Mouse (Mus musculus): Measurements from ENCODE around the gene Vmn2r66. TPM values are rescaled to one million over a fixed set of nuclear protein-coding genes. Genes with fewer than 3 reads are reported as not detected.

The Vmn2r66 gene
- not detected in 3 replicates for total RNA-seq (2017)

DNA sequence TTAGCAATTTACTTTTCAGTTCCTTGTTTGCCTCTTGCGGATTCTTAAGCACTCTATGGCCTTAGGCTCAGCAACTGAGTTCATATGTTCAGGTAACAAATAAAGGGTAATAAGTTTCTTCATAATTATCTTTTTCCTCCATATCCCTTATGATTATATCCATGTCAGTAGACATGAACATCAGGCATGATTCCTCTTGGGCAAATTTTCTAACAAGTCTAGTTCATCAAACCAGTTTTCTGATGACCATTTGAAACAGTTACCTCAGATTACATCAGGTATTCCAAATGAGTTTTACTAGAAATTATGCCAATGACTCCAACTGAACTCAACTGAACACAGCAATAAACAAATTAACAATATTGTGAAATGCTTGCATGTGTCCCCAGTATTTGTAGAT is at the start of gene Vmn2r66:
TSS of gene Vmn2r66 (minus strand) at position 101 of the 400 bp plus-strand sequence.
- ATAC-seq (replicated peaks; ENCODE audit: insufficient number of reproducible peaks, low FRiP score, low TSS enrichment, poor library complexity, severe bottlenecking) = no peak

GRCm38 (mm10) chr7:84996694-84997093 is 15.4 kb downstream of the Vmn2r66 start:
- ATAC-seq (replicated peaks; ENCODE audit: insufficient number of reproducible peaks, low FRiP score, low TSS enrichment, poor library complexity, severe bottlenecking) = no peak

DNA sequence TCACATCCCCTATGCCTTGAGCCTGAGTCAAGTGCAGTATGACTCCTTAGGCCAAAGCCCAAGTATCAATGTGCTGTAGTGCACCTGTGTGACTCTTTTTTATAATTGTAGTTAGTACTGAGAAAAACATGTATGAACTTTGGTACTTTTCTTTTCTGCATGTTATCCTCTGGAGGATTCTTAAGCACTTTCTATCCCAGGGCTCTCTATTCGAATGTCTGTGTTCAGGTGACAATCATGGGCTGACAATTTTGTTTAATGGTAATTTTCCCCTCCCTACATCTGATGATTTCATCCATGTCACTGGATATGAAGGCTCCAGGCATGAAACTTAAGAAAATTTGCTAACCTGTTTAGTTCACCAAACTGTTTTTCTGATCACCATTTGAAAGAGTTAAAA is 48.1 kb downstream of the Vmn2r66 start, which contains the start of gene Vmn2r65:
TSS of gene Vmn2r65 (minus strand) at position 101 of the 400 bp plus-strand sequence.
- no peak for ATAC-seq (replicated peaks; ENCODE audit: insufficient number of reproducible peaks, low FRiP score, low TSS enrichment, poor library complexity, severe bottlenecking)

Other genes starting within 250 kb of the Vmn2r66 start
- not detected in 3 replicates for gene Olfr291, start 158.7 kb downstream of the Vmn2r66 start, total RNA-seq (2017)
- not detected in 3 replicates for gene Vmn2r65, start 48.2 kb downstream of the Vmn2r66 start, total RNA-seq (2017)
- gene Vmn2r67, start 143.7 kb upstream of the Vmn2r66 start, total RNA-seq (2017) = not detected in 3 replicates
- gene Vmn2r68, start 225.5 kb upstream of the Vmn2r66 start, total RNA-seq (2017) = not detected in 3 replicates